Mouse (Mus musculus) bone marrow, adult 2 months (tissue): ENCODE measurements at regions not wholly inside any gene's neighbourhood (a gene's known extent, or its start where the extent isn't known, plus 50 kb on each side); places are given as distances from the start of the nearest gene placed in this dataset.

Experiments used
- H3K27ac ChIP-seq: fragments of 200-500 bp; 2 replicates; pipeline ENCODE4 v1.5.1; 2012; ENCODE audit warnings: low read depth, mild to moderate bottlenecking, control low read depth, inconsistent platforms, low read length; ENCODE audit not compliant: control insufficient read depth, poor library complexity, insufficient read depth
- H3K4me1 ChIP-seq: fragments of 200-500 bp; 2 replicates; pipeline ENCODE4 v1.6.1; 2011; ENCODE audit warnings: low read length; ENCODE audit not compliant: control insufficient read depth, insufficient read depth
- H3K4me3 ChIP-seq: fragments of 200-500 bp; replicated peaks from 2 replicates; pipeline ENCODE3; 2011; ENCODE audit warnings: mild to moderate bottlenecking, low read depth, low read length, control low read depth; ENCODE audit not compliant: control insufficient read depth
- CTCF ChIP-seq: fragments of 200-500 bp; IDR thresholded peaks from 2 replicates; pipeline ENCODE4 v1.5.1; 2011; ENCODE audit warnings: low read length, control low read depth; ENCODE audit not compliant: control insufficient read depth, insufficient read depth
- POLR2A ChIP-seq: fragments of 200-500 bp; IDR thresholded peaks from 2 replicates; pipeline ENCODE4 v1.6.1; 2011; ENCODE audit warnings: low read depth, mild to moderate bottlenecking, control low read depth, low read length, borderline replicate concordance; ENCODE audit not compliant: control insufficient read depth
- WGBS: fragments of 180-500 bp; shearing (Covaris S2); methylation state at CpG from one replicate; pipeline ENCODE4 v1.1.7; 2018; 5-methylcytosine and 5-hydroxymethylcytosine counted together

GRCm38 (mm10) chr10:98373314-98373713 lies 540.9 kb upstream of the Atp2b1 start:
- Histone ChIP-seq H3K4me1 (no peaks in the 10 kb centered on the region), H3K27ac (no peak overlapping the region), H3K4me3 (no peak overlapping the region)
- no peak for TF ChIP-seq CTCF
- TF ChIP-seq POLR2A: no peak
- 65% methylated on average over 3 of the region's 3 CpGs for WGBS

GRCm38 (mm10) chr10:98374684-98375083 lies 539.5 kb upstream of the Atp2b1 start:
- H3K4me1 ChIP-seq: no peaks in the 10 kb centered on the region
- TF ChIP-seq CTCF (no peak), POLR2A (no peak)
- H3K4me3 ChIP-seq: no peak overlapping the region
- no peak overlapping the region for H3K27ac ChIP-seq

- Histone ChIP-seq H3K4me3 (no peak overlapping the region), H3K4me1 (no peaks in the 10 kb centered on the region), H3K27ac (no peak overlapping the region)
- TF ChIP-seq POLR2A (no peak), CTCF (no peak)
Observed at GRCm38 (mm10) chr10:98388543-98388942, 525.7 kb upstream of the Atp2b1 start.

- H3K27ac ChIP-seq: no peak overlapping the region
- 78% methylated on average over 1 of the region's 1 CpGs for WGBS
- H3K4me1 ChIP-seq: no peaks in the 10 kb centered on the region
- no peak for TF ChIP-seq CTCF
- TF ChIP-seq POLR2A: no peak
- no peak overlapping the region for H3K4me3 ChIP-seq
Observed at GRCm38 (mm10) chr10:98399864-98400263, 514.3 kb upstream of the Atp2b1 start.

GRCm38 (mm10) chr10:98417807-98418743 lies 496.1 kb upstream of the Atp2b1 start:
- H3K4me3 ChIP-seq: no peak overlapping the region
- H3K27ac ChIP-seq: no peak overlapping the region
- 73% methylated on average over 17 of the region's 17 CpGs for WGBS
- no peaks in the 10 kb centered on the region; the same call in 1 of the 2 replicates for H3K4me1 ChIP-seq
- TF ChIP-seq POLR2A: no peak

GRCm38 (mm10) chr10:98424450-98424849 lies 489.8 kb upstream of the Atp2b1 start:
- WGBS: 91% methylated on average over 1 of the region's 1 CpGs
- TF ChIP-seq CTCF (no peak), POLR2A (no peak)
- H3K4me1 ChIP-seq: no peaks in the 10 kb centered on the region
- no peak overlapping the region for H3K27ac ChIP-seq
- no peak overlapping the region for H3K4me3 ChIP-seq

GRCm38 (mm10) chr10:98434974-98435373 lies 479.2 kb upstream of the Atp2b1 start:
- H3K27ac ChIP-seq: no peak overlapping the region
- no peaks in the 10 kb centered on the region for H3K4me1 ChIP-seq
- 90% methylated on average over 3 of the region's 3 CpGs for WGBS
- TF ChIP-seq POLR2A (no peak), CTCF (no peak)
- H3K4me3 ChIP-seq: no peak overlapping the region

- H3K27ac ChIP-seq: no peak overlapping the region
- 77% methylated on average over 2 of the region's 2 CpGs for WGBS
- no peak for TF ChIP-seq CTCF
- no peak for TF ChIP-seq POLR2A
Observed at GRCm38 (mm10) chr10:98461538-98461937, 452.7 kb upstream of the Atp2b1 start.

More at GRCm38 (mm10) chr10:98461538-98461937, 452.7 kb upstream of the Atp2b1 start:
- H3K4me3 ChIP-seq: no peak overlapping the region
- no peaks in the 10 kb centered on the region for H3K4me1 ChIP-seq
